Mouse (Mus musculus) neural tube, embryonic 11.5 days (tissue): ENCODE results near the gene Gsdma. TPM values are rescaled to one million over a fixed set of nuclear protein-coding genes. Genes with fewer than 3 reads are reported as not detected.

ENCODE experiments used
- ATAC-seq: fragments of 200-750 bp; cut with Nextera tagmentation; 2 replicates; pipeline ENCODE4 v1.8.0; 2017; ENCODE audit warnings: moderate number of reproducible peaks, mild to moderate bottlenecking, moderate TSS enrichment, moderate library complexity; ENCODE audit not compliant: insufficient read depth, low FRiP score, low TSS enrichment
- DNase-seq: peaks from one replicate; pipeline ENCODE4 v3.0.0-alpha.2; 2015; ENCODE audit warnings: low spot score
- H3K27ac ChIP-seq: fragments of 300-500 bp; sonication (generic); 2 replicates; pipeline ENCODE4 v1.5.1; 2014; ENCODE audit warnings: low read depth, mild to moderate bottlenecking, low read length
- H3K27me3 ChIP-seq: fragments of 300-500 bp; sonication (generic); 2 replicates; pipeline ENCODE4 v1.6.1; 2014; ENCODE audit warnings: mild to moderate bottlenecking, low read length, mixed read lengths; ENCODE audit not compliant: control insufficient read depth, insufficient read depth
- H3K36me3 ChIP-seq: fragments of 300-500 bp; sonication (generic); 2 replicates; pipeline ENCODE4 v1.6.1; 2014; ENCODE audit warnings: mild to moderate bottlenecking, low read length, moderate library complexity, mixed read lengths; ENCODE audit not compliant: control insufficient read depth, insufficient read depth
- H3K4me1 ChIP-seq: fragments of 300-500 bp; sonication (generic); 2 replicates; pipeline ENCODE4 v1.6.1; 2014; ENCODE audit warnings: low read length, mixed read lengths; ENCODE audit not compliant: control insufficient read depth, insufficient read depth
- H3K4me2 ChIP-seq: fragments of 300-500 bp; sonication (generic); 2 replicates; pipeline ENCODE4 v1.6.1; 2014; ENCODE audit warnings: low read depth, mild to moderate bottlenecking, moderate library complexity
- H3K4me3 ChIP-seq: fragments of 300-500 bp; sonication (generic); 2 replicates; pipeline ENCODE4 v1.5.1; 2014; ENCODE audit warnings: low read depth, low read length
- H3K9ac ChIP-seq: fragments of 300-500 bp; sonication (generic); 2 replicates; pipeline ENCODE4 v1.6.1; 2014; ENCODE audit warnings: mild to moderate bottlenecking, low read length
- H3K9me3 ChIP-seq: fragments of 300-500 bp; sonication (generic); 2 replicates; pipeline ENCODE4 v1.6.1; 2016; ENCODE audit warnings: low read length; ENCODE audit not compliant: control insufficient read depth
- WGBS: fragments of 180-500 bp; shearing (Covaris S2); extraction: QIAGEN DNeasy Blood & Tissue Kit; methylation state at CpG from one replicate; pipeline ENCODE4 v1.1.7; 2014; 5-methylcytosine and 5-hydroxymethylcytosine counted together
- polyA plus RNA-seq: library from polyadenylated mRNA; unstranded; fragments of >200 nt; fragmentation: Nextera tagmentation; extraction: Ambion mirVana; gene quantifications from 2 replicates; pipeline ENCODE4 v1.2.1, GENCODE M21; 2014

The Gsdma gene
- polyA plus RNA-seq, 1 experiment from 2014 or later = not detected

- H3K9me3 ChIP-seq = no peaks in the 10 kb centered on the region
- H3K27ac ChIP-seq = no peak overlapping the region
- ATAC-seq (no peak), DNase-seq (no peak)
- no peak overlapping the region for H3K4me3 ChIP-seq
- no peak overlapping the region for H3K9ac ChIP-seq
- 76% methylated on average over 24 of the region's 24 CpGs for WGBS
- no peak overlapping the region for H3K4me2 ChIP-seq
- peaks cover 1% of the 10 kb centered on the region; the same call in 1 of the 2 replicates for H3K36me3 ChIP-seq
- no peaks in the 10 kb centered on the region for H3K27me3 ChIP-seq
- no peaks in the 10 kb centered on the region for H3K4me1 ChIP-seq
These were observed 57.5 kb downstream of the Gsdma start for GRCm38 (mm10) chr11:98721458-98722226.

GRCm38 (mm10) chr11:98723098-98723497 is 58.9 kb downstream of the Gsdma start:
- Histone ChIP-seq H3K4me2 (no peak overlapping the region), H3K36me3 (no peaks in the 10 kb centered on the region), H3K4me3 (no peak overlapping the region), H3K4me1 (no peaks in the 10 kb centered on the region), H3K9me3 (no peaks in the 10 kb centered on the region), H3K27me3 (no peaks in the 10 kb centered on the region), H3K9ac (no peak overlapping the region), H3K27ac (no peak overlapping the region)
- no peak for ATAC-seq
- 85% methylated on average over 7 of the region's 7 CpGs for WGBS
- DNase-seq = no peak

GRCm38 (mm10) chr11:98725926-98726506 is 61.9 kb downstream of the Gsdma start:
- Histone ChIP-seq H3K4me1 (no peaks in the 10 kb centered on the region), H3K27me3 (no peaks in the 10 kb centered on the region), H3K4me3 (no peak overlapping the region), H3K27ac (no peak overlapping the region), H3K9me3 (no peaks in the 10 kb centered on the region), H3K36me3 (no peaks in the 10 kb centered on the region), H3K9ac (no peak overlapping the region), H3K4me2 (no peak overlapping the region)
- DNase-seq = no peak
- no peak for ATAC-seq
- 96% methylated on average over 15 of the region's 15 CpGs for WGBS

Other genes with a start within 250 kb of the Gsdma start
- gene Mien1, start 225.4 kb upstream of the Gsdma start, polyA plus RNA-seq = 133 and 151 TPM in 2 replicates
- 1.4 and 1.9 TPM in 2 replicates for gene Grb7, start 218.0 kb upstream of the Gsdma start, polyA plus RNA-seq
- gene Ikzf3, start 118.3 kb upstream of the Gsdma start, polyA plus RNA-seq = not detected in 2 replicates
- gene Zpbp2, start 113.3 kb upstream of the Gsdma start, polyA plus RNA-seq = 0.16 TPM in 1 of 2 replicates, not detected in the other
- gene Ormdl3, start 77.0 kb upstream of the Gsdma start, polyA plus RNA-seq = 11.1 and 14.5 TPM in 2 replicates
- not detected in 2 replicates for gene Lrrc3c, start 66.1 kb upstream of the Gsdma start, polyA plus RNA-seq
- gene Gm12355, start 38.7 kb upstream of the Gsdma start, polyA plus RNA-seq = 0.64 and 1.5 TPM in 2 replicates
- not detected in 2 replicates for gene Gsdma3, start 38.0 kb upstream of the Gsdma start, polyA plus RNA-seq
- 0.17 TPM in 1 of 2 replicates, not detected in the other for gene Gsdma2, start 17.6 kb upstream of the Gsdma start, polyA plus RNA-seq
- gene Psmd3, start 18.2 kb downstream of the Gsdma start, polyA plus RNA-seq = 172 TPM in 2 replicates
- gene Csf3, start 36.9 kb downstream of the Gsdma start, polyA plus RNA-seq = not detected in 2 replicates
- gene Med24, start 65.1 kb downstream of the Gsdma start, polyA plus RNA-seq = 67.6 and 74.5 TPM in 2 replicates
- gene Thra, start 76.3 kb downstream of the Gsdma start, polyA plus RNA-seq = 32.0 and 34.7 TPM in 2 replicates
- 1.5 and 1.9 TPM in 2 replicates for gene Nr1d1, start 111.0 kb downstream of the Gsdma start, polyA plus RNA-seq
- gene Msl1, start 131.2 kb downstream of the Gsdma start, polyA plus RNA-seq = 24.1 and 24.2 TPM in 2 replicates
- gene Casc3, start 140.6 kb downstream of the Gsdma start, polyA plus RNA-seq = 55.4 and 59.4 TPM in 2 replicates
- 2.3 and 2.8 TPM in 2 replicates for gene Rapgefl1, start 172.4 kb downstream of the Gsdma start, polyA plus RNA-seq
- gene Wipf2, start 199.3 kb downstream of the Gsdma start, polyA plus RNA-seq = 4.7 and 5.6 TPM in 2 replicates
- 41.6 and 44.4 TPM in 2 replicates for gene Cdc6, start 243.4 kb downstream of the Gsdma start, polyA plus RNA-seq